Mouse (Mus musculus): ENCODE measurements around the gene 1700030K09Rik. TPM values are rescaled to one million over a fixed set of nuclear protein-coding genes. Genes with fewer than 3 reads are reported as not detected.
A peak's percentile ranks its signal among the peaks of the same experiment; 100 is the strongest.

1700030K09Rik gene
- polyA plus RNA-seq (2012; rRNA removed) (16.2 and 18.3 TPM in 2 replicates), polyA plus RNA-seq (2014; fragmentation: Nextera tagmentation; extraction: Ambion mirVana) (13.2 and 13.5 TPM in 2 replicates)

DNA sequence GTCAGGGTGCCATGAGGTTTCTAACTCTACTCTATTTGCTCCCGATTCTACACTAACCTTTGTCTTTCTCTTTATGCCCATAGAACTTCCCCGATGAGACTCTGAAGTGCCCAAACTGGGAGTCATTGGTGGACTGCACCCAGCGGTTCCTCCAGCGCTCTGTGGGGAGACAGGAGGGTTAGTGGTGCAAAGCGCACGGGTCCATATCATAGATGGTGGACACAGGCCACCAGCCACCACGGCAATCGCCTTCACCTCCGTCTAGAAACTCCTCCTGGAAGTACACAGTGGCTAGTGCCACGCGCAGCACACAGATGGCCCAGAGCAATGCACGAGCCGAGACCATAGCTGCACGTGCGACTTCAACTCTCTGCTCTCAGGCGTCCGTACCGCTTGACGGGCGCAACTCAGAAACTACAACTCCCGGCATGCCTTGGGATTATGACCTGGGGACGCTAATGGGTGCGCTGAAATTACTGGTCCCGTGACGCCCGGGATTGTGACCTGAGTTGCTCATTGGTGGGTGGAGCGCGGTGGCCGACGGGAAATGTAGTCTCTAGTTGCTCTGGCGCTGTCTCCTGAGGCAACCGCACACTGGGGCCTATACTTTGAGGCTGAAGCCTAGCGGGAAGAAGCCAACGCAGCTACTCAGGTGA, at the start of gene 1700030K09Rik, which contains the start of gene Calr3:
Gene 1700030K09Rik (plus strand): TSS at position 543 of the 656 bp plus-strand sequence.
Gene Calr3 (minus strand): TSS at position 533 of the 656 bp plus-strand sequence.
- Histone ChIP-seq H3K4me1 (ENCODE audit: control insufficient read depth, insufficient read depth, low read length) (no peaks in the 10 kb centered on the region), H3K4me3 (replicated peaks; ENCODE audit: low read length) (peak within 1 kb of the TSS; percentile 39), H3K27me3 (ENCODE audit: control insufficient read depth, insufficient read depth, low read length) (no peaks in the 10 kb centered on the region), H3K9me3 (ENCODE audit: control insufficient read depth, low read length) (no peaks in the 10 kb centered on the region), H3K4me2 (replicated peaks; ENCODE audit: low read depth, low read length, severe bottlenecking) (peak within 1 kb of the TSS; percentile 72), H3K27ac (replicated peaks; ENCODE audit: low read depth, low read length) (no peak within 1 kb of the TSS), H3K36me3 (ENCODE audit: control insufficient read depth, insufficient read depth, low read length) (peaks cover 10% of the 10 kb centered on the region; the same call in 1 of the 2 replicates), H3K9ac (ENCODE audit: low read depth, low read length, severe bottlenecking) (peak within 1 kb of the TSS; percentile 56)
- WGBS = 6% methylated on average over 34 of the region's 34 CpGs
- TF ChIP-seq POLR2A (IDR thresholded peaks at IDR 0.05; ENCODE audit: borderline replicate concordance, extremely low read depth, insufficient read depth, insufficient read length) = peak; percentile 21; the same call in 1 of the 2 replicates
- ATAC-seq (ENCODE audit: low FRiP score, low read depth) (peak; percentile 99), DNase-seq (ENCODE audit: low spot score) (peak; percentile 100)

GRCm38 (mm10) chr8:72401381-72401780, 42.3 kb upstream of the 1700030K09Rik start:
- Histone ChIP-seq H3K4me3 (replicated peaks; ENCODE audit: low read length) (no peak overlapping the region), H3K9ac (ENCODE audit: low read depth, low read length, severe bottlenecking) (no peak overlapping the region), H3K4me2 (replicated peaks; ENCODE audit: low read depth, low read length, severe bottlenecking) (no peak overlapping the region), H3K36me3 (ENCODE audit: control insufficient read depth, insufficient read depth, low read length) (peaks cover 32% of the 10 kb centered on the region), H3K9me3 (ENCODE audit: control insufficient read depth, low read length) (no peaks in the 10 kb centered on the region), H3K27ac (replicated peaks; ENCODE audit: low read depth, low read length) (no peak overlapping the region), H3K4me1 (ENCODE audit: control insufficient read depth, insufficient read depth, low read length) (no peaks in the 10 kb centered on the region), H3K27me3 (ENCODE audit: control insufficient read depth, insufficient read depth, low read length) (no peaks in the 10 kb centered on the region)
- ATAC-seq (ENCODE audit: low FRiP score, low read depth) (no peak), DNase-seq (ENCODE audit: low spot score) (no peak)
- 58% methylated on average over 1 of the region's 1 CpGs for WGBS
- no peak for TF ChIP-seq POLR2A (IDR thresholded peaks at IDR 0.05; ENCODE audit: borderline replicate concordance, extremely low read depth, insufficient read depth, insufficient read length)

GRCm38 (mm10) chr8:72402981-72403380, 40.7 kb upstream of the 1700030K09Rik start:
- ATAC-seq (ENCODE audit: low FRiP score, low read depth) = no peak
- 91% methylated on average over 3 of the region's 3 CpGs for WGBS
- H3K27me3 ChIP-seq (ENCODE audit: control insufficient read depth, insufficient read depth, low read length) = no peaks in the 10 kb centered on the region
- no peaks in the 10 kb centered on the region for H3K4me1 ChIP-seq (ENCODE audit: control insufficient read depth, insufficient read depth, low read length)
- TF ChIP-seq POLR2A (IDR thresholded peaks at IDR 0.05; ENCODE audit: borderline replicate concordance, extremely low read depth, insufficient read depth, insufficient read length) = no peak
- no peak for DNase-seq (ENCODE audit: low spot score)
- H3K27ac ChIP-seq (replicated peaks; ENCODE audit: low read depth, low read length) = no peak overlapping the region
- no peak overlapping the region for H3K4me2 ChIP-seq (replicated peaks; ENCODE audit: low read depth, low read length, severe bottlenecking)
- H3K4me3 ChIP-seq (replicated peaks; ENCODE audit: low read length) = no peak overlapping the region
- H3K36me3 ChIP-seq (ENCODE audit: control insufficient read depth, insufficient read depth, low read length) = peaks cover 16% of the 10 kb centered on the region
- no peaks in the 10 kb centered on the region for H3K9me3 ChIP-seq (ENCODE audit: control insufficient read depth, low read length)
- no peak overlapping the region for H3K9ac ChIP-seq (ENCODE audit: low read depth, low read length, severe bottlenecking)

GRCm38 (mm10) chr8:72407878-72408277, 35.8 kb upstream of the 1700030K09Rik start:
- H3K4me2 ChIP-seq (replicated peaks; ENCODE audit: low read depth, low read length, severe bottlenecking) = no peak overlapping the region
- no peak overlapping the region for H3K27ac ChIP-seq (replicated peaks; ENCODE audit: low read depth, low read length)
- ATAC-seq (ENCODE audit: low FRiP score, low read depth) (no peak), DNase-seq (ENCODE audit: low spot score) (peak; percentile 27)
- H3K36me3 ChIP-seq (ENCODE audit: control insufficient read depth, insufficient read depth, low read length) = no peaks in the 10 kb centered on the region
- 0 out of 2 replicates have a peak, but pooled peaks cover 3% of the 10 kb centered on the region for H3K4me1 ChIP-seq (ENCODE audit: control insufficient read depth, insufficient read depth, low read length)
- no peak for TF ChIP-seq POLR2A (IDR thresholded peaks at IDR 0.05; ENCODE audit: borderline replicate concordance, extremely low read depth, insufficient read depth, insufficient read length)
- H3K9ac ChIP-seq (ENCODE audit: low read depth, low read length, severe bottlenecking) = no peak overlapping the region
- H3K4me3 ChIP-seq (replicated peaks; ENCODE audit: low read length) = no peak overlapping the region
- 50% methylated on average over 1 of the region's 1 CpGs for WGBS
- no peaks in the 10 kb centered on the region for H3K27me3 ChIP-seq (ENCODE audit: control insufficient read depth, insufficient read depth, low read length)
- no peaks in the 10 kb centered on the region for H3K9me3 ChIP-seq (ENCODE audit: control insufficient read depth, low read length)

GRCm38 (mm10) chr8:72409443-72409842, 34.2 kb upstream of the 1700030K09Rik start:
- Histone ChIP-seq H3K27me3 (ENCODE audit: control insufficient read depth, insufficient read depth, low read length) (no peaks in the 10 kb centered on the region), H3K4me2 (replicated peaks; ENCODE audit: low read depth, low read length, severe bottlenecking) (no peak overlapping the region), H3K27ac (replicated peaks; ENCODE audit: low read depth, low read length) (no peak overlapping the region), H3K9ac (ENCODE audit: low read depth, low read length, severe bottlenecking) (no peak overlapping the region), H3K36me3 (ENCODE audit: control insufficient read depth, insufficient read depth, low read length) (peaks cover 5% of the 10 kb centered on the region; the same call in 1 of the 2 replicates), H3K9me3 (ENCODE audit: control insufficient read depth, low read length) (no peaks in the 10 kb centered on the region), H3K4me1 (ENCODE audit: control insufficient read depth, insufficient read depth, low read length) (0 out of 2 replicates have a peak, but pooled peaks cover 3% of the 10 kb centered on the region), H3K4me3 (replicated peaks; ENCODE audit: low read length) (no peak overlapping the region)
- WGBS = 52% methylated on average over 3 of the region's 3 CpGs
- ATAC-seq (ENCODE audit: low FRiP score, low read depth) = no peak
- TF ChIP-seq POLR2A (IDR thresholded peaks at IDR 0.05; ENCODE audit: borderline replicate concordance, extremely low read depth, insufficient read depth, insufficient read length) = no peak
- DNase-seq (ENCODE audit: low spot score) = peak; percentile 3

All from limb, embryonic 14.5 days (tissue).